In the genomic region with DNA sequence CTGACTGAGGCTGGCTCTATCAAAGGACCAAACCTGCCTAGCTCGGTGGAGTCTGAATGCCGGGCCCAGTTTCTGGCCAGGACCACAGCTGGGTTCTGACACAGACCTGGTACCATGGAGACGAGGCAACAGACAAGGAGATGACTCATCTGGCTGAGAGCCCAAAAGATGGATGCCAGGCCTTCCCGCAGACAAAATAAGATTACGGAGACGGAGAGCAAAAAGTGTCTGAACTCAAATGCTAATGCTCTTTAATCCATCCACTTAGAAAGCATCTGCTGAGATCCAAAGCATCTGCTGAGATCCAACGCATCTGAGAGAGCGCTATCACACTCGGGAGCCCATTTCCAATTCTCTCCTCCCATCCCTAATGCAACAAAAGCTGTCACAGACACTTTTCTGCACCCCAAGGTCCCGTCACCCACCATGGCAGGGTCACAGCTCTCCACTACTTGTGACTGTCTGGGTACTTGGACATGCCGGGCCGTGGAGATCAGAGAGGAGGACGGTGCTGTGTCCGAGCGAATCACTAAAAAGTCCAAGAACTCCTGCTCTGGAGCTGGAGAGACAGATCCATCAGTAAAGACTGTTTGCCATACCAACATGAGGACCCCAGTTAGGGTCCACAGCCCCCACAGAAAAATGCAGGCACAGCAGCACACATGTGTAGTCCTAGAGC, we compare ENCODE assay signal across 9 mouse cellular contexts.
DNase-seq lines count a peak whose midpoint lies in the region; ATAC-seq lines count a peak whose summit lies in the region.
"Had no signal": no experiment of that assay in that cellular context is flagged by ENCODE, and none has a peak within 500 bp of the region (broad histone marks: within the 10 kb centered on the region; RNA-seq: fewer than 3 reads in every experiment).

No protein-coding gene starts in this region.

- WGBS in embryonic facial prominence, embryonic 13.5 days, result 54% methylated on average over 15 of the region's 15 CpGs
- WGBS in heart, embryonic 12.5 days, result 42% methylated on average over 15 of the region's 15 CpGs

- no peak overlapping the region for H3K4me2 ChIP-seq in embryonic facial prominence, embryonic 13.5 days
- H3K4me2 ChIP-seq in heart, embryonic 12.5 days, result no peak overlapping the region
- H3K4me2 ChIP-seq: limb, embryonic 13.5 days had no signal

- intact Hi-C loops in left cerebral cortex, postnatal 25 days (cut with DNase I), result loop anchor here (1.0 to 5.0 kb wide), 6 partner anchors 16 to 325 kb away; partner anchors contain the start of gene Sulf2

- H3K4me1 ChIP-seq in embryonic facial prominence, embryonic 13.5 days, result peaks cover 41% of the 10 kb centered on the region
- H3K4me1 ChIP-seq in heart, embryonic 12.5 days (replicated peaks), result peaks cover 45% of the 10 kb centered on the region

- no peak for ATAC-seq in embryonic facial prominence, embryonic 13.5 days (ENCODE audit: insufficient number of reproducible peaks, insufficient read depth, low FRiP score, low TSS enrichment, low read depth)
- ATAC-seq in heart, embryonic 12.5 days (ENCODE audit: insufficient number of reproducible peaks, low FRiP score), result no peak
- ATAC-seq in CD4-positive, CD25-positive, alpha-beta regulatory T cell, adult 4 months, result no peak

- no peaks in the 10 kb centered on the region for H3K9me3 ChIP-seq in embryonic facial prominence, embryonic 13.5 days
- H3K9me3 ChIP-seq in heart, embryonic 12.5 days (replicated peaks), result no peaks in the 10 kb centered on the region
- H3K9me3 ChIP-seq: limb, embryonic 13.5 days had no signal

- no peak overlapping the region for H3K4me3 ChIP-seq in embryonic facial prominence, embryonic 13.5 days
- H3K4me3 ChIP-seq in heart, embryonic 12.5 days, result no peak overlapping the region
- H3K4me3 ChIP-seq: limb, embryonic 13.5 days had no signal

- H3K9ac ChIP-seq in embryonic facial prominence, embryonic 13.5 days, result no peak overlapping the region
- H3K9ac ChIP-seq in heart, embryonic 12.5 days, result no peak overlapping the region

- no peaks in the 10 kb centered on the region for H3K27me3 ChIP-seq in embryonic facial prominence, embryonic 13.5 days
- no peaks in the 10 kb centered on the region for H3K27me3 ChIP-seq in heart, embryonic 12.5 days (replicated peaks)
- H3K27me3 ChIP-seq: limb, embryonic 13.5 days had no signal

- DNase-seq in retina, postnatal 1 day, result peak; percentile 76
- DNase-seq in retina, embryonic 14.5 days (ENCODE audit: low spot score), result no peak
- peak; percentile 66 to 93 for DNase-seq in left cerebral cortex, postnatal 25 days (ENCODE audit: low spot score in 2 of 2)
- peak; percentile 70 for DNase-seq in ovary, postnatal 36 days (ENCODE audit: low spot score)
- no peak for DNase-seq in thymus, postnatal 36 days

- peak overlapping the region; percentile 64 for H3K27ac ChIP-seq in embryonic facial prominence, embryonic 13.5 days
- peak overlapping the region; percentile 35 for H3K27ac ChIP-seq in heart, embryonic 12.5 days (ENCODE audit: poor library complexity, severe bottlenecking)

- no peaks in the 10 kb centered on the region for H3K36me3 ChIP-seq in embryonic facial prominence, embryonic 13.5 days
- no peaks in the 10 kb centered on the region for H3K36me3 ChIP-seq in heart, embryonic 12.5 days
- H3K36me3 ChIP-seq: limb, embryonic 13.5 days had no signal

Comparison
In these comparisons a context has a peak if more than half of its experiments do, and no peak if none do; other contexts are left out.
1. DNase-seq: peak in retina, postnatal 1 day (single experiment), left cerebral cortex, postnatal 25 days (2 of 2) and ovary, postnatal 36 days (single experiment); none in retina, embryonic 14.5 days (single experiment) and thymus, postnatal 36 days (0 of 2).